Mouse (Mus musculus) MEL (cell line): ENCODE measurements around the gene Cnbd2.

Source experiments
- CHD2 ChIP-seq: IDR thresholded peaks from 2 replicates; pipeline ENCODE4 v1.6.1; 2011; ENCODE audit warnings: low read length, improper control_type of control experiment
- CTCF ChIP-seq, 3 experiments: IDR thresholded peaks in 2 of 3; conservative IDR thresholded peaks in 1 of 3; 2 replicates each; pipeline ENCODE4 v1.5.1; 2011 to 2012; ENCODE audit warnings: low read length in 3 of 3, low read depth in 2 of 3, mild to moderate bottlenecking in 2 of 3, improper control_type of control experiment in 1 of 3, inconsistent platforms in 1 of 3, mixed read lengths in 1 of 3, moderate library complexity in 1 of 3; ENCODE audit not compliant: control insufficient read depth in 1 of 3, insufficient read depth in 1 of 3, poor library complexity in 1 of 3, severe bottlenecking in 1 of 3
- EP300 ChIP-seq, 2 experiments: IDR thresholded peaks; 2 replicates each; pipeline ENCODE4 v1.6.1; 2011; ENCODE audit warnings: improper control_type of control experiment in 2 of 2, low read length in 2 of 2, low read depth in 1 of 2, mild to moderate bottlenecking in 1 of 2
- MAZ ChIP-seq: IDR thresholded peaks from 2 replicates; pipeline ENCODE4 v1.6.1; 2012; ENCODE audit warnings: low read depth, mild to moderate bottlenecking, inconsistent platforms, low read length, improper control_type of control experiment
- POLR2A ChIP-seq, 2 experiments: IDR thresholded peaks; 2 replicates each; pipeline ENCODE4 v1.6.1; 2011 to 2012; ENCODE audit warnings: low read length in 2 of 2, mild to moderate bottlenecking in 2 of 2, control low read depth in 1 of 2, improper control_type of control experiment in 1 of 2, low read depth in 1 of 2, moderate library complexity in 1 of 2; ENCODE audit not compliant: control insufficient read depth in 1 of 2, insufficient read depth in 1 of 2, poor library complexity in 1 of 2
- POLR2AphosphoS2 ChIP-seq: IDR thresholded peaks from 2 replicates; pipeline ENCODE4 v1.6.1; 2011; ENCODE audit warnings: low read length, improper control_type of control experiment
- ZKSCAN1 ChIP-seq: IDR thresholded peaks from 2 replicates; pipeline ENCODE4 v1.6.1; 2012; ENCODE audit warnings: low read depth, mild to moderate bottlenecking, inconsistent platforms, low read length, improper control_type of control experiment, moderate library complexity

GRCm38 (mm10) chr2:156291998-156292397 is 20.1 kb upstream of the Cnbd2 start:
- TF ChIP-seq CHD2 (no peak), EP300 (IDR thresholded peaks at IDR 0.05; ENCODE audit: low read depth in 1 of 2, low read length in 2 of 2) (no peak), POLR2A (IDR thresholded peaks at IDR 0.05; ENCODE audit: control insufficient read depth in 1 of 2, insufficient read depth in 1 of 2, low read depth in 1 of 2, low read length in 2 of 2, poor library complexity in 1 of 2) (no peak), CTCF (IDR thresholded peaks at IDR 0.05 in 2 of 3, conservative IDR thresholded peaks at IDR 0.05 in 1 of 3; ENCODE audit: control insufficient read depth in 1 of 3, insufficient read depth in 1 of 3, low read depth in 2 of 3, low read length in 3 of 3, poor library complexity in 1 of 3, severe bottlenecking in 1 of 3) (no peak), POLR2AphosphoS2 (no peak), ZKSCAN1 (no peak), MAZ (no peak)
